Mouse (Mus musculus) liver, postnatal 0 days (tissue): ENCODE results near the gene Cfap299.

Experiments used
- CTCF ChIP-seq: sonication (generic); IDR thresholded peaks from 2 replicates; pipeline ENCODE4 v1.5.1; 2016; ENCODE audit warnings: antibody characterized with exemption, low read depth
- EP300 ChIP-seq: IDR thresholded peaks from 2 replicates; pipeline ENCODE4 v1.6.1; 2016; ENCODE audit warnings: antibody characterized with exemption, low read depth, mild to moderate bottlenecking

DNA sequence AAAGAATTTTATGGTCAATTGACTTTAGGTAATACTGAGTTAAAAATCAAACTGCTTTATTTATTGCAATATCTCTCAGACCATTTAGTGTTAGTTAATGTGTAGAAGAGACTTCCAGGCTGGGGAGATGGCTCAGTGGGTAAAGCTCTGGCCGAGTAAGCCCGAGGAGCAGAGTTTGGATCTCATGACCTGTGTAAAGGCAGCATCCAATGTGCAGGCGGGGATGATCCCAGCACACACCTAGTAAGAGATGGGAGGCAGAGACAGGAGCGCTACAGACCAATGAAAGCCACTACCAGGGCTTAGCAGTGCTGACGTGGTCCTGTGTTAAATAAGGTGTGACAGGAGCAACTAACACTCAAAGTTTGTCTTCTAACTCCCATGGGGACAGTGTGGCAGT is 97.0 kb downstream of the Cfap299 start:
- no peak for TF ChIP-seq EP300
- no peak for TF ChIP-seq CTCF
